Comparison of ENCODE assay signal across 18 mouse cellular contexts in the genomic region with DNA sequence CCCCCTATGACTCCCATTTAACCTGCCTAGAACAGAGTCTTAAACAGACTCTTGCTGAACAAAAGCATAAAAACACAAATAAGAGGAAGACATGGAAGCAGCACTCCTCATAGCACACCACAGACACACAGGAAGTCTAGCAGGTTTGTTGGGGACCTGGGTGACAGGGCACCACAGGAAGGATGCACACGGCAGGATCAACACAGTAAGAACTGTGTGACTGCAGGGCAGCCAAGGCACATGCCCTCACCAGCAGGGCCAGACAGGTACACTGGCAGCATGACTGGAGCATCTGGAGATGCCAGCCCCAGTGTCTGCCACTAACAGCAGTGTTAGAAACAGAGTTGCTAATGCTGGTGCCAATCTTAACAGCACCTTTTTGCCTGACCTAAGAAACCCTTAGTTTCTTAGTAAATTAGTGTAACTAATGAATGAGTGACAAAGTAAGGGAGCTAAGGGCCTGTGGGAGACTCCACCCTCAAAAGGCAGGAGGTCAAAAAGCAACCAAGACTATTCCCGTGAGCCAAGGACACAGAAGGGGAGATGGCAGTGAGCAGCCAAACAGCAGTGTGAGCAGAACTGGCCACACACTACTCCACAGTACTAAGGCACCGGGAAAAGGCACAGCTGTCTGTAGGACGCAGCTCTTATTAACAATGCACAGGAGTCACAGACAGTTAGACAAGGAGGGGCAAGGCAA. TPM values are rescaled to one million over a fixed set of nuclear protein-coding genes. Genes with fewer than 3 reads are reported as not detected.
DNase-seq lines count a peak whose midpoint lies in the region; ATAC-seq and TF ChIP-seq lines count a peak whose summit lies in the region.
"Had no signal": no experiment of that assay in that cellular context is flagged by ENCODE, and none has a peak within 500 bp of the region (broad histone marks: within the 10 kb centered on the region; RNA-seq: fewer than 3 reads in every experiment).

No protein-coding gene starts in this region.

- ATAC-seq in kidney, embryonic 14.5 days (ENCODE audit: low FRiP score, low TSS enrichment), result no peak
- ATAC-seq in megakaryocyte, adult 5-6 weeks (ENCODE audit: poor library complexity, severe bottlenecking), result no peak
- ATAC-seq in liver, embryonic 15.5 days (ENCODE audit: insufficient read depth), result no peak
- ATAC-seq in midbrain, postnatal 0 days (ENCODE audit: low FRiP score), result no peak
- ATAC-seq: forebrain, embryonic 13.5 days had no signal

- TF ChIP-seq CTCF in midbrain, postnatal 0 days (IDR thresholded peaks at IDR 0.05), result no peak

- peaks cover 14% of the 10 kb centered on the region for H3K36me3 ChIP-seq in kidney, embryonic 14.5 days (ENCODE audit: control insufficient read depth, insufficient read depth, low read length)
- H3K36me3 ChIP-seq in megakaryocyte, embryonic 14.5 days (replicated peaks; ENCODE audit: low read length), result peaks cover 77% of the 10 kb centered on the region
- peaks cover 22% of the 10 kb centered on the region for H3K36me3 ChIP-seq in liver, embryonic 15.5 days (replicated peaks)
- H3K36me3 ChIP-seq in midbrain, postnatal 0 days (ENCODE audit: insufficient read depth, low read length), result peaks cover 11% of the 10 kb centered on the region; the same call in 1 of the 2 replicates
- H3K36me3 ChIP-seq: heart, embryonic 15.5 days had no signal

- 86% methylated on average over 4 of the region's 4 CpGs for WGBS in kidney, embryonic 14.5 days
- 69% methylated on average over 4 of the region's 4 CpGs for WGBS in liver, embryonic 15.5 days (ENCODE audit: insufficient replicate concordance)
- WGBS in midbrain, postnatal 0 days, result 88% methylated on average over 4 of the region's 4 CpGs

- no peaks in the 10 kb centered on the region for H3K27me3 ChIP-seq in kidney, embryonic 14.5 days (ENCODE audit: control insufficient read depth, insufficient read depth, low read length)
- H3K27me3 ChIP-seq in megakaryocyte, embryonic 14.5 days (replicated peaks), result no peaks in the 10 kb centered on the region
- no peaks in the 10 kb centered on the region for H3K27me3 ChIP-seq in liver, embryonic 15.5 days
- no peaks in the 10 kb centered on the region for H3K27me3 ChIP-seq in midbrain, postnatal 0 days (ENCODE audit: insufficient read depth, low read length)
- H3K27me3 ChIP-seq: embryonic facial prominence, embryonic 12.5 days; forebrain, embryonic 13.5 days; heart, embryonic 15.5 days had no signal

- H3K9me3 ChIP-seq in kidney, embryonic 14.5 days (ENCODE audit: control insufficient read depth, low read length), result no peaks in the 10 kb centered on the region
- H3K9me3 ChIP-seq in megakaryocyte, embryonic 14.5 days, result peaks cover 6% of the 10 kb centered on the region
- H3K9me3 ChIP-seq in liver, embryonic 15.5 days (replicated peaks), result no peaks in the 10 kb centered on the region
- no peaks in the 10 kb centered on the region for H3K9me3 ChIP-seq in midbrain, postnatal 0 days (ENCODE audit: low read length)
- H3K9me3 ChIP-seq: embryonic facial prominence, embryonic 12.5 days; forebrain, embryonic 13.5 days; heart, embryonic 15.5 days; midbrain, embryonic 10.5 days had no signal

- H3K4me2 ChIP-seq in kidney, embryonic 14.5 days (replicated peaks; ENCODE audit: low read depth, low read length), result no peak overlapping the region
- no peak overlapping the region for H3K4me2 ChIP-seq in liver, embryonic 15.5 days
- H3K4me2 ChIP-seq in midbrain, postnatal 0 days (ENCODE audit: low read depth, low read length, poor library complexity, severe bottlenecking), result no peak overlapping the region
- H3K4me2 ChIP-seq: embryonic facial prominence, embryonic 12.5 days; forebrain, embryonic 13.5 days; heart, embryonic 15.5 days had no signal

- H3K27ac ChIP-seq in kidney, embryonic 14.5 days (ENCODE audit: low read depth, low read length), result no peak overlapping the region
- 0 out of 2 replicates have a peak overlapping the region, but pooled peaks have one; percentile 24 for H3K27ac ChIP-seq in liver, embryonic 15.5 days (replicated peaks)
- H3K27ac ChIP-seq in midbrain, postnatal 0 days (ENCODE audit: low read depth, low read length), result no peak overlapping the region
- H3K27ac ChIP-seq: embryonic facial prominence, embryonic 12.5 days; forebrain, embryonic 13.5 days; heart, embryonic 15.5 days; midbrain, embryonic 10.5 days had no signal

- H3K9ac ChIP-seq in kidney, embryonic 14.5 days (ENCODE audit: low read depth, low read length), result no peak overlapping the region
- no peak overlapping the region for H3K9ac ChIP-seq in liver, embryonic 15.5 days
- H3K9ac ChIP-seq in midbrain, postnatal 0 days (replicated peaks; ENCODE audit: low read length, poor library complexity, severe bottlenecking), result no peak overlapping the region
- H3K9ac ChIP-seq: embryonic facial prominence, embryonic 12.5 days; forebrain, embryonic 13.5 days; heart, embryonic 15.5 days had no signal

- H3K4me1 ChIP-seq in kidney, embryonic 14.5 days (ENCODE audit: control insufficient read depth, insufficient read depth, low read length), result peaks cover 45% of the 10 kb centered on the region
- H3K4me1 ChIP-seq in megakaryocyte, embryonic 14.5 days, result peaks cover 100% of the 10 kb centered on the region
- peaks cover 74% of the 10 kb centered on the region for H3K4me1 ChIP-seq in liver, embryonic 15.5 days (replicated peaks)
- H3K4me1 ChIP-seq in midbrain, postnatal 0 days (ENCODE audit: insufficient read depth, low read length), result peaks cover 4% of the 10 kb centered on the region; the same call in 1 of the 2 replicates

- no peak overlapping the region for H3K4me3 ChIP-seq in kidney, embryonic 14.5 days (ENCODE audit: low read length)
- peak overlapping the region; percentile 85 for H3K4me3 ChIP-seq in megakaryocyte, embryonic 14.5 days (replicated peaks)
- H3K4me3 ChIP-seq in liver, embryonic 15.5 days (replicated peaks), result no peak overlapping the region
- H3K4me3 ChIP-seq in midbrain, postnatal 0 days (ENCODE audit: low read depth, low read length), result no peak overlapping the region
- H3K4me3 ChIP-seq: embryonic facial prominence, embryonic 12.5 days; erythroblast, embryonic 14.5 days; forebrain, embryonic 13.5 days; heart, embryonic 15.5 days; midbrain, embryonic 10.5 days had no signal

- DNase-seq in kidney, adult 11 months, result peak; percentile 71
- DNase-seq in T-cell, adult 2 months (ENCODE audit: low spot score), result peak; percentile 41
- DNase-seq in left cerebral cortex, adult 9 months (ENCODE audit: low spot score in 2 of 2), result no peak
- DNase-seq in midbrain, postnatal 0 days (ENCODE audit: low spot score), result no peak
- DNase-seq: cerebellum, adult 9-10 months; gastrocnemius, postnatal 36 days; lung, postnatal 14 days; retina, postnatal 1 day; right cerebral cortex, postnatal 4 days had no signal

RNA-seq across cellular contexts. Expression of a gene that starts 22.4 kb away (rescaled TPM):
- 27.7 and 49.9 TPM in 2 replicates for polyA plus RNA-seq in kidney, embryonic 14.5 days (2014; fragmentation: Nextera tagmentation; extraction: Ambion mirVana)
- polyA plus RNA-seq in megakaryocyte, embryonic 14.5 days (2012; ENCODE audit: insufficient read depth, low replicate concordance), result 7.1 and 8.7 TPM in 2 replicates
- 22.3 and 25.5 TPM in 2 replicates for total RNA-seq in megakaryocyte, adult 5-6 weeks (2015)
- total RNA-seq in megakaryocyte, adult 5-6 weeks (2017), result 11.2 and 16.2 TPM in 2 replicates
- polyA plus RNA-seq in liver, embryonic 15.5 days (2015; fragmentation: Nextera tagmentation; extraction: Ambion mirVana), result 9.0 and 9.5 TPM in 2 replicates
- 29.3 and 30.5 TPM in 2 replicates for total RNA-seq in midbrain, postnatal 0 days (2014; rRNA removed)
- polyA plus RNA-seq in midbrain, postnatal 0 days (2015; fragmentation: Nextera tagmentation; extraction: Ambion mirVana), result 51.0 and 53.3 TPM in 2 replicates

Comparison
In these comparisons a context has a peak if more than half of its experiments do, and no peak if none do; other contexts are left out.
1. DNase-seq: peak in kidney, adult 11 months (single experiment) and T-cell, adult 2 months (single experiment); none in left cerebral cortex, adult 9 months (0 of 2) and midbrain, postnatal 0 days (single experiment).